Mouse (Mus musculus) urinary bladder, postnatal 36 days (tissue): ENCODE measurements around the gene Col6a2.

Experiments used
- DNase-seq, 2 experiments: peaks; one replicate each; pipeline ENCODE4 v3.0.0; 2022; ENCODE audit warnings: low spot score in 2 of 2, mixed read lengths in 1 of 2

The Col6a2 gene

DNA sequence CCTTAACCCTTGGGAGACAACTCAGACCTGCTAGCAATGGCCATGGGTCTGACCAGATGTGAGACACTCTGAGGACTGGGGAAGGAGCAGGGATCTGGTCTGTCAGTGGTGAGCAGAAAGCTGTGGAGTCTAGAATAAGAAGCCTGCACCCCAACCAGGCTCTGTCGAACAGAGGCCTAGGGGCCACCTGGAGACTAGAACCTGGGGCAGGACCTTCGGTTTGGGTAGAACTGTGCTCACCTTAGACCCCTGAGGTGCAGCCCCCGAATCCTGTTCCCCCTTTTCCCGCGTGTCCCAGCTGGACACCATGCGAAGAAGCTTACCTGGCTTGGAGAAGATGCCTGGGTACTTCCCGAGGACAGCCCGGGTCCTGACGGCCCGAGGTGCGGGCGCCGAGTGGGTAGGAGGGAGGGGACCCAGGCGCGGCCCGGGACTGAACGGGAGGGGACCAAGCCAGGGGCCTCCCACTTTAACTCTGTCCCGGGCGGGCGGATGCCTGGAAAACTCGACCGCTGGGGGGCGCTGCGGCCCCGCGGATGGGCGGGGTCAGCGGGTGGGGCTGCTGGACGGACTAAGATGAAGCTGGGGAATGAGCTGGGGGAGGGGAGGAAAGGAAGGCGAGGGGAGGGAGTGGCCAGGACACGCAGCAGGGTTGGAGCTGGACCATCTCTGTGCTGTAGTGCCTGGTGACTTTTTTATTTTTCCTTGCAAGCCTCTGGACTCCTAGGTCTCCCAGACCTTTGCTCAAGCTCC, at the start of gene Col6a2:
TSS of gene Col6a2 (minus strand) at position 703 of the 753 bp plus-strand sequence.
- peak; percentile 87 to 92 for DNase-seq

DNA sequence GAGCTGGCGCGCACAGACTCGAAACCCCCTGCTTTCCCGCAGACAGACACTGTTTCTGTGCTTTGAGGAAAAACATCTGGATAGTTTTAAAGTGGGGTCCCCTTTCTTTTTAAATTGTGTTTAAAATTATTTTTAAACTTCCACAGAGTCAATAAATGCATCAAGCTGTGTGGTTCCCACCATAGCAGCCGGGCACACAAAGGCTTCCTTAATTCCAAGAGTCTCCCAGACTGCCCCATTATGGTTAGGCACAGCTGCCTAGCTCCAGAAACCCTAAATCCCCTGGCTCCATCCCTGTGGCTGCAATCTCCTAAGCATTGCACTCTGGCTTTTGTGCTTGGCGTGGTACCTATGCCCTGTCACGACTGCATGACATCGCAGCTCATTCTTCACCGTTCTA, 48.5 kb upstream of the Col6a2 start:
- no peak for DNase-seq

- peak in 1 of 2 experiments; percentile 54 for DNase-seq
Observed at GRCm38 (mm10) chr10:76668947-76669284, 45.5 kb upstream of the Col6a2 start.

DNA sequence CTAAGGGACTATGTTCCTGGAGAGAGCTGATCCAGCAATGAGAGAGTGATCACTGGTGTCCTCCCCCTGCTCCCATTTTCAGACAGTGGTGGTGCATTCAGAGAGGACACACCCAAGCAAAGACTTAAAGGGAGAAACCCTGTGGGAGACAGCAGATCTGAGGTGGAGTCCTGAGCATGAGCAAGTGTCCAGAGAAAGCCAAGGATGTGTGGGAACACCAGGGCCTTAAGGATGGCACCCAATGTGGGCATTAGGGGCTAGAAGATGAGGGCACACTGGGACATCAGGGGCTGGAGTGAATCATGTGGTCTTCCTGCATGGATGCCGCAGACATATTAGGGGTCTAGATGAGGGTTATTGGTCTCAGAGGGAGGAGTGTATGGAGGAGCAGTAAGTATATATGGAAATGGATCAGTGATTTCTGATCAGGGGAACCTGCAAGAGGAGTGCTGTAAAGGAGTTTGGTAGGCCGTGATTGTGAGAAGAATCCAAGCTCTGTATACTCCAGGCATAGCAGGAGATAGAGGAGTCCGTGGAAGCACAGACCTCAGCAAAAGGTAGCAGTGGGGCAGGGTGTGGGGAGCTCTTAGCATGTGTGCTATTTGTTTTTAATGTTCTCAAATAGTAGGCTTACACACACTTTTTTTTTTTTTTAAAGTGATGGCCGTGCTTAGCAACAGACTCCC, 45.0 kb upstream of the Col6a2 start:
- no peak for DNase-seq

GRCm38 (mm10) chr10:76667197-76667805, 43.9 kb upstream of the Col6a2 start:
- DNase-seq, result no peak

DNA sequence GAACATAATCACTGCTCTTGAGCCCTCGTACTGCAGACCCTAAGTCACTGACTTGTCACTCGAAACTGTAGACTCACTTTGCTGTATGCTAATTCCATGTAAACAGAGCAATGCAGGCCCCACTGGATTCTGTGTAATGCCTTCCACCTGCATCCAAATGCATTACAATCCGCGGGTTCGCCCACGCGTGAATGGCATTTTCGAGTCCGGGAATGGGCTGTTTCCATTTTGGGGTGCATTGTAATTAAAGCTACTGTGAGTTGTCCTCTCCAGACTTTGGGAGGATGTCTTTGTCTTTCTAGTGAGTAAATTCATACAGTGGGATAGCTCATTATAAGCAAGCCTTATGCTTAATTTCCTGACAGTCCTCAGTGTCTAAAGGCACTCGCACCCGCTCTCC, 42.1 kb upstream of the Col6a2 start:
- no peak for DNase-seq

DNA sequence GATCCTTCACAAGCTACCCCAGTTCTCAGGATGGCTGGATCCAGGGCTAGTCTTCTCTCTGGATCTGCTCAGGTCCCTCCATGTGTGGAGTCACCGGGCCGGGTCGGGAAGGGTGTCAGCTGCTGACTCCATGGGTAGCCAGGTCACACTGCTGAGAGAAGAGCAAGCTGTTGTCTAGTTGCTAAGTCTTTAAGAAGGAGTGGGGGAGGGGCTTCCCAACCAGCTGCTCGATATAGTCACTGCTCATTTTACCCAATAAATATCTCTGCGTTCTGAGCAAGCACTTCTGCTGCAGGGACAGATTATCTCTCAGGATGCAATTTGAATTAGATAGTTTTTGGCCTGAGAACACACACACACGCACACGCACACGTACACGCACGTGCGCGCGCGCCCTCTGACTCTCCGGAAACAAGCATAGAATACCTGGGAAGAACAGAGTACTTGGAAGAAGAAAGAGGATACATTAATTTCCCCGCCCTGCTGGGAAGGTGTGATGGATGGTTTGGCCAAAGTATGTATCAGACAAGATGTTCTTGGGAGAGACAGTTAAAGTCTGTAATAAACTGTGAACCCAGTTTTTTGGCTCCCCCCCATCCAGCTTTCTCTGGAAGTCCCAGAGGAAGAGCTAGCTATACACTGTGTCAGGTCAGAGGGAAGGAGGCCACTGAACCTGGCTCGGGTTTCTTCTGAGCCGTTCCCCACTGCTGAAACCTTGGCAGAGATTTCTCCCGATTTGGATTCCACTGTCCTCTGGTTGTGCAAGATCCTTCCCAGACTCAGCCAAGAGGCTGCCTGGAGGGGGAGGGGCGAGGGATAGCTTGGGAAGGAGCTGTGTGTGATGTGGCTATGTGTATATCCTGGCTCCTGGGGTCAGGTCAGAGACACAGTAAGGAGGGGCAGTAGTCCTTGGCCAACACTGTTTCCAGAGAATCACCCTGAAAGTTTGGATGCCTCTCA, 41.0 kb upstream of the Col6a2 start:
- peak; percentile 55 to 87 for DNase-seq

GRCm38 (mm10) chr10:76653345-76654336, 30.2 kb upstream of the Col6a2 start:
- no peak for DNase-seq

- DNase-seq, result no peak
Observed at GRCm38 (mm10) chr10:76650662-76651342, 27.4 kb upstream of the Col6a2 start.

GRCm38 (mm10) chr10:76648738-76649137, 25.3 kb upstream of the Col6a2 start:
- DNase-seq, result peak in 1 of 2 experiments; percentile 26

GRCm38 (mm10) chr10:76647390-76647789, 24.0 kb upstream of the Col6a2 start:
- no peak for DNase-seq

DNA sequence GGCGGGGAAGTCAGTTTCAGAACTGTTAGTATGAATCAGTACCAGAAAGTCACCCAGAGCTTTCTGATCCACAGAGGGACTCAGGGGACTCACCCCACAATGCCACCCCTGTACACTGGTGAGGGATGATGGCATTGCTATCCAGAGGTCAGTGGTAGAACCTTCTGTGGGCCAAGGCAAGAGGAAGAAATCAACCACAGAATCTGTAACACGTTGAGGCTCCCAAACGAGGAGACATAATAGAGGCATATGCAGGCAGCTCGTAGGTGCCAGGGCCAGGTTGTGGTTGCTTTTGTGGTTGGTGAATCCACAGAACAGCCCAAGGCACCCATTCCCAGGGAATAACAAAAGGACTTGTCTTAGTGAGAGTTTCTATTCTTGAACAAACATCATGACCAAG, 22.3 kb upstream of the Col6a2 start:
- DNase-seq, result no peak

DNA sequence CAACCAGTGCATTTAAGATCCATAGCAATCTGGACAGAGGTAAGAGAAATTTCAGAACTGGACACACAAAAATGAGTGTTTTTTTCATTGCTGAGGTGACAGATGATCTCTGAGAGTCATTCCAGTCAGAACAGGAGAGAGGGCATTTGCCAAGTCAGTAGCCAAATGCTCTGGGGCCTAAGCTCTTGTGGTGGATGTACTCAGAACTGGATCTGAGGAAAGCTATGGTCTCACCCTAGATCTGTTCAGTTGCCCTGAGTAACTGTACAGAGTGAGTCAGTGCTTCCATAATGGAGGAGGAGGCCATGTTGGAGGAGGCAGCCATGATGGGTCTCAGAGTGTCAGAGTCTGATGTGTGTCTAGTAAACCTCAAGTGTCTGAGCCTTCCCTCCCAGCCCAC, 21.6 kb upstream of the Col6a2 start:
- DNase-seq, result no peak

GRCm38 (mm10) chr10:76643999-76644398, 20.6 kb upstream of the Col6a2 start:
- peak; percentile 52 to 61 for DNase-seq

GRCm38 (mm10) chr10:76643446-76643845, 20.0 kb upstream of the Col6a2 start:
- DNase-seq, result no peak

DNA sequence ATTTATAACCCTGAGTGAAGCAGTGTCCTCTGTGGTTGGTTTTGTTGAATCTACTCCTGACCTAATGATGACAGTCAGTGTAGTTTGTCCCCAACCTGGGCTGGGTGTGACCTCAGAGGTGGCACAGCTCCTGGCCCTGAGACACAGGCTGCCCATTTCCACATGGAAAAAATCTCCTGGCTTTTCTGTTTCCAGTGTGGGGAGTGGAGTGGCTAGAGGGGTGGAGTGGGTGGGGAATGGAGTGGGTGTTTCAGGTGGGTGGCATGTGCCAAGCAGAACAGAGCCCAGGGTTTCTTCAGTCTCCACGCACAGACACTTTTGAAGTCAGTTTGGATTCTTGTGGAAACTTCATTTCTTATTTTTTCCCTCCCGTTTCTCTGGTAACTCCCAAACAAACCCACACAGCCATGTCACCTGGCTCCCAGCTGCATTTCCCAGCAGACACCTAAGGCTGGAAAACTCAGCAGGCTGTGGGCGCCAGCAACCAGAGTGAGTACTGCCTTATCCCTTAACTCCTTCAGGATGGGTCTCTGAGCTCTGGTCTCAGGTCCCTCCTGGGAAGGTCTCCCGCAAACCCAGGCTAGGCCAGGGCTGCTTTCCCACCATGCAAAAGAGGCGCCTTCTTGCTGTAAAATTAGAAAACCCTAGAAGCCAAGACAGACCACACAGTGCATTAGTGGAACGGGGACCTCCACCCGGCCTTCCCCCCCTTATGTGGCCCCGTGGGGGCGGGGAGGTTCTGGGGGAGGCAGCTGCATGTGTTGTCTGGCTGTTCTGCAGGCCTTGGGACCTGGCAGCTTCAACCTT, 19.4 kb upstream of the Col6a2 start:
- peak in 1 of 2 experiments; percentile 45 for DNase-seq

GRCm38 (mm10) chr10:76641894-76642627, 18.6 kb upstream of the Col6a2 start:
- no peak for DNase-seq

DNA sequence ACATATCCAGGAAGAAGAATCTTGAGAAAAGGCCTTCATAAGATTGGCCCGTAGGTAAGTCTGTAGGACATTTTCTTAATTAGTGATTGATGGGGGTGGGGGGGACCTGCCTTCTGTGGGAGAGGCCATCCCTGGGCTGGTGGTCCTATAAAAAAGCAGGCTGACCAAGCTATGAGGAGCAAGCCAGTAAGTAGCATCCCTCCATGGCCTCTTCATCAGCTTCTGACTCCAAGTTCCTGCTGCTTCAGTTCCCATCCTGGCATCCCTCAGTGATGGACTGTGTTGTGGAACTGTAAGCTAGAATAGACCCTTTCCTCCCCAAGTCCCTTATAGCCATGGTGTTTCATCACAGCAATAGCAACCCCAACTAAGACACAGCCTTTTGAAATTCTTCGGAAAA, 16.5 kb upstream of the Col6a2 start:
- no peak for DNase-seq
